Mouse (Mus musculus): ENCODE data around the gene Arxes1. TPM values are rescaled to one million over a fixed set of nuclear protein-coding genes. Genes with fewer than 3 reads are reported as not detected.
"Not testable (repeated sequence)": the region's sequence is repeated elsewhere in the genome, so short reads cannot be mapped to it uniquely, and the experiment has no call there.

The Arxes1 gene
- 0.68 TPM for polyA plus RNA-seq (2021)

- DNase-seq (ENCODE audit: low read depth, low spot score); POLR2A ChIA-PET; CTCF ChIA-PET: not testable (repeated sequence)
- peak; percentile 90 for ATAC-seq
- peaks cover 35% of the 10 kb centered on the region for H3K27me3 ChIP-seq
- in situ Hi-C loops (cut with MboI; ENCODE audit: low pct_unique_long_range_greater_than_20kb), result loop anchor here (25.0 kb wide), 1 partner anchor 279 kb away; no protein-coding TSS in a partner anchor
Observed at GRCm38 (mm10) chrX:136032799-136033763, at the start of gene Arxes1. TSS of gene Arxes1 (plus strand) at chrX:136033367.

- H3K27me3 ChIP-seq, result peaks cover 7% of the 10 kb centered on the region
- DNase-seq (ENCODE audit: low read depth, low spot score) (no peak), ATAC-seq (no peak)
- in situ Hi-C loops (cut with MboI; ENCODE audit: low pct_unique_long_range_greater_than_20kb), result no loop called here
- no peak for TF ChIP-seq CTCF (IDR thresholded peaks at IDR 0.05)
- ChIA-PET CTCF (no interaction called here), POLR2A (no interaction called here)
Observed at GRCm38 (mm10) chrX:135984539-135985260, 48.5 kb upstream of the Arxes1 start.

GRCm38 (mm10) chrX:135986267-135986666 is 46.9 kb upstream of the Arxes1 start:
- no peak for TF ChIP-seq CTCF (IDR thresholded peaks at IDR 0.05)
- H3K27me3 ChIP-seq, result peaks cover 7% of the 10 kb centered on the region
- DNase-seq (ENCODE audit: low read depth, low spot score) (no peak), ATAC-seq (no peak)
- ChIA-PET CTCF (no interaction called here), POLR2A (no interaction called here)
- in situ Hi-C loops (cut with MboI; ENCODE audit: low pct_unique_long_range_greater_than_20kb), result no loop called here

- TF ChIP-seq CTCF (IDR thresholded peaks at IDR 0.05), result no peak
- ATAC-seq (no peak), DNase-seq (ENCODE audit: low read depth, low spot score) (no peak)
- in situ Hi-C loops (cut with MboI; ENCODE audit: low pct_unique_long_range_greater_than_20kb), result no loop called here
- peaks cover 13% of the 10 kb centered on the region for H3K27me3 ChIP-seq
- ChIA-PET CTCF (no interaction called here), POLR2A (no interaction called here)
Observed at GRCm38 (mm10) chrX:135990661-135991060, 42.5 kb upstream of the Arxes1 start.

GRCm38 (mm10) chrX:135993192-135993594 is 40.0 kb upstream of the Arxes1 start:
- in situ Hi-C loops (cut with MboI; ENCODE audit: low pct_unique_long_range_greater_than_20kb); CTCF ChIA-PET; DNase-seq (ENCODE audit: low read depth, low spot score); ATAC-seq; POLR2A ChIA-PET: not testable (repeated sequence)
- peaks cover 23% of the 10 kb centered on the region for H3K27me3 ChIP-seq

DNA sequence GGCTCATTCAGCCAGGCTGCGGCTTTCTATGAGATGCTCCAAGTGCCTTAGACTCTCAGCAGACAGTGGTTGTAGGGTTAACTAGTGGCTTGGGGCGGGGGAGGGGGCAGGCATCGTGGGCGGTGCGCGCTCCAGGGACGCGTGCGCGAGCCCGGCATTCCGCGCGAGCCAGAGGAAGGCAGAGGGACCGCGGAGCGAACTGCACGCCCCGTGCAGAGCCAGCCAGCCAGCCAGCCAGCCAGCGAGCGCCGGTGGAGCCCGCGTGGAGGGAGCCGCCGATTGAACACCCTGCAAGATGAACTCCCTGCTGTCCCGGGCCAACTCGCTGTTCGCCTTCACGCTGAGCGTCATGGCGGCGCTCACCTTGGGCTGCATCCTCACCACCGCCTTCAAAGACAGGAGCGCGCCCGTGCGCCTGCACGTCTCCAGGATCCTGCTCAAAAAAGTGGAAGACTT is 39.5 kb upstream of the Arxes1 start, which contains the start of gene Arxes2:
Gene Arxes2 (plus strand): TSS at position 161 of the 456 bp plus-strand sequence.
- CTCF ChIA-PET; DNase-seq (ENCODE audit: low read depth, low spot score); POLR2A ChIA-PET; in situ Hi-C loops (cut with MboI; ENCODE audit: low pct_unique_long_range_greater_than_20kb): not testable (repeated sequence)
- ATAC-seq, result peak; percentile 63
- H3K27me3 ChIP-seq, result peaks cover 26% of the 10 kb centered on the region

GRCm38 (mm10) chrX:136007199-136007843 is 25.8 kb upstream of the Arxes1 start:
- ChIA-PET CTCF (no interaction called here), POLR2A (no interaction called here)
- no peak for ATAC-seq
- DNase-seq (ENCODE audit: low read depth, low spot score), result no peak
- TF ChIP-seq CTCF (IDR thresholded peaks at IDR 0.05), result no peak
- peaks cover 9% of the 10 kb centered on the region for H3K27me3 ChIP-seq
- in situ Hi-C loops (cut with MboI; ENCODE audit: low pct_unique_long_range_greater_than_20kb), result no loop called here

GRCm38 (mm10) chrX:136014392-136014791 is 18.8 kb upstream of the Arxes1 start:
- ATAC-seq (no peak), DNase-seq (ENCODE audit: low read depth, low spot score) (no peak)
- in situ Hi-C loops (cut with MboI; ENCODE audit: low pct_unique_long_range_greater_than_20kb), result no loop called here
- peaks cover 17% of the 10 kb centered on the region for H3K27me3 ChIP-seq
- no peak for TF ChIP-seq CTCF (IDR thresholded peaks at IDR 0.05)
- ChIA-PET POLR2A (no interaction called here), CTCF (interaction anchor here (1.4 kb wide), 1 partner anchor 12 kb away, joined by 4 read pairs; no protein-coding TSS in a partner anchor)

DNA sequence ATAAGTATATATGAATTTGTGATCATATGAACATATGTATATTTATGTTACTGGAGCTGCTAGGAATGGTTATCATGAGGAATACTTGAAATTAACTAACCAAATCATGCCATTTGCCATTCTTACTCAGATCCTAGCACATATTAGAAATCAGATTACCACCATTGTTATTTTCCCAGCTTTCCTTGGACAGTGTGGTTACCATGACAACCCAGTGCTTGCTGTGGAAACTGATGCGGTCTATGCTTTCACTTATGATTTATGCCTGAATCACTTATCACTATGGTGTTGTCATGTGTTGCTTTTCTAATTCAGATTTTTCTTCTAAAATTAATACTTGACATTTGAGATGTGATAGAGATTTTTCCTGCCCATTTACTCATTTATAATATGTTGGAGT is 2.8 kb upstream of the Arxes1 start:
- ATAC-seq (no peak), DNase-seq (ENCODE audit: low read depth, low spot score) (no peak)
- TF ChIP-seq CTCF (IDR thresholded peaks at IDR 0.05), result no peak
- H3K27me3 ChIP-seq, result peaks cover 36% of the 10 kb centered on the region
- in situ Hi-C loops (cut with MboI; ENCODE audit: low pct_unique_long_range_greater_than_20kb), result loop anchor here (25.0 kb wide), 1 partner anchor 282 kb away; no protein-coding TSS in a partner anchor
- POLR2A ChIA-PET, result no interaction called here
- CTCF ChIA-PET, result no interaction called here

GRCm38 (mm10) chrX:136043726-136044125 is 10.6 kb downstream of the Arxes1 start:
- peaks cover 28% of the 10 kb centered on the region for H3K27me3 ChIP-seq
- CTCF ChIA-PET, result no interaction called here
- in situ Hi-C loops (cut with MboI; ENCODE audit: low pct_unique_long_range_greater_than_20kb), result loop anchor here (25.0 kb wide), 1 partner anchor 269 kb away; no protein-coding TSS in a partner anchor
- POLR2A ChIA-PET, result interaction anchor here (0.6 kb wide), 1 partner anchor 317 kb away, joined by 3 read pairs; no protein-coding TSS in a partner anchor
- ATAC-seq (no peak), DNase-seq (ENCODE audit: low read depth, low spot score) (no peak)
- no peak for TF ChIP-seq CTCF (IDR thresholded peaks at IDR 0.05)

Data from Patski (cell line).